Mouse (Mus musculus): ENCODE results near the gene Atp1b4. TPM values are rescaled to one million over a fixed set of nuclear protein-coding genes. Genes with fewer than 3 reads are reported as not detected.

Gene Atp1b4
- polyA plus RNA-seq, 1 experiment from 2014 or later, result not detected

Other genes with a start within 250 kb of the Atp1b4 start
- not detected in 2 replicates for gene Rhox10, start 249.7 kb upstream of the Atp1b4 start, polyA plus RNA-seq (2016; fragmentation: Nextera tagmentation; extraction: Ambion mirVana)
- not detected in 2 replicates for gene Rhox11, start 231.0 kb upstream of the Atp1b4 start, polyA plus RNA-seq (2016; fragmentation: Nextera tagmentation; extraction: Ambion mirVana)
- gene Rhox12, start 205.3 kb upstream of the Atp1b4 start, polyA plus RNA-seq (2016; fragmentation: Nextera tagmentation; extraction: Ambion mirVana), result not detected in 2 replicates
- gene Rhox13, start 195.0 kb upstream of the Atp1b4 start, polyA plus RNA-seq (2016; fragmentation: Nextera tagmentation; extraction: Ambion mirVana), result not detected in 2 replicates
- gene Zbtb33, start 126.4 kb upstream of the Atp1b4 start, polyA plus RNA-seq (2016; fragmentation: Nextera tagmentation; extraction: Ambion mirVana), result 1.9 and 5.0 TPM in 2 replicates
- 18.0 and 24.5 TPM in 2 replicates for gene Tmem255a, start 63.7 kb upstream of the Atp1b4 start, polyA plus RNA-seq (2016; fragmentation: Nextera tagmentation; extraction: Ambion mirVana)
- gene Lamp2, start 140.3 kb downstream of the Atp1b4 start, polyA plus RNA-seq (2016; fragmentation: Nextera tagmentation; extraction: Ambion mirVana), result 96.9 and 115 TPM in 2 replicates